Mouse (Mus musculus) megakaryocyte, adult 5-6 weeks (primary cell): Measurements from ENCODE around the gene Cpsf6. TPM values are rescaled to one million over a fixed set of nuclear protein-coding genes. Genes with fewer than 3 reads are reported as not detected.
"Not testable (repeated sequence)": the region's sequence is repeated elsewhere in the genome, so short reads cannot be mapped to it uniquely, and the experiment has no call there.

Experiments
- ATAC-seq: 2 replicates; pipeline ENCODE4 v1.8.0; 2016; ENCODE audit warnings: mild to moderate bottlenecking, inconsistent platforms; ENCODE audit not compliant: poor library complexity, severe bottlenecking
- total RNA-seq, 2 experiments: library from RNA; stranded (forward) in 1 of 2; stranded (reverse) in 1 of 2; fragments of 153-499, 151-499 nt in 1 of 2; fragments of 221-1000, 200-1000 nt in 1 of 2; gene quantifications; 2 replicates each; pipeline versions ENCODE4 v1.2.3 to v1.2.4; 2015 to 2017

The Cpsf6 gene
- total RNA-seq, 2 experiments from 2014 or later = 70.3 to 103 TPM

- ATAC-seq = no peak
Observed at GRCm38 (mm10) chr10:117388637-117389370, 9.0 kb upstream of the Cpsf6 start.

DNA sequence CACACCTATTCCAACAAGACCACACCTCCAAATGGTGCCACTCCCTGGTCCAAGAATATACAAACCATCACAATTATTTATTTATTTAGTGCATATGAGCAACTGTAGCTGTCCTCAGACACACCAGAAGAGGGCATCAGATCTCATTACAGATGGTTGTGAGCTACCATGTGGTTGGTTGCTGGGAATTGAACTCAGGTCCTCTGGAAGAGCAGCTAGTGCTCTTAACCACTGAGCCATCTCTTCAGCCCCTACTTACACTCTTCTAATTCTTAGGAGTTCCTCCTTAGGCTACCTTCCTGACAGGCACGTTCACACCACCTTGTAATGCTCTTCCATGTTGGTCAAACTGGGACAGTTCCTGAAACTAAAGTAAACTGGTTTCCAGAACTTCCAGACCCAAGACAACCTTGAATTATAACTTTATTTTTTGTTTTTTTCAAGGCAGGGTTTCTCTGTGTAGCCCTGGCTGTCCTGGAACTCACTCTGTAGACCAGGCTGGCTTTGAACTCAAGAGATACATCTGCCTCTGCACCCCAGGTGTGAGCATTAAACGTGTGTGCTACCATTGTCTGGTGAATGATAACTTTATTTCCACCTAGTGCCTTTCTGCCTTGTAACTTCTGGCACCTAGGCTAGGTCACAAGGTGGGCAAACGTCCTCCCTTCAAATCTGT lies 8.3 kb upstream of the Cpsf6 start:
- ATAC-seq = not testable (repeated sequence)

DNA sequence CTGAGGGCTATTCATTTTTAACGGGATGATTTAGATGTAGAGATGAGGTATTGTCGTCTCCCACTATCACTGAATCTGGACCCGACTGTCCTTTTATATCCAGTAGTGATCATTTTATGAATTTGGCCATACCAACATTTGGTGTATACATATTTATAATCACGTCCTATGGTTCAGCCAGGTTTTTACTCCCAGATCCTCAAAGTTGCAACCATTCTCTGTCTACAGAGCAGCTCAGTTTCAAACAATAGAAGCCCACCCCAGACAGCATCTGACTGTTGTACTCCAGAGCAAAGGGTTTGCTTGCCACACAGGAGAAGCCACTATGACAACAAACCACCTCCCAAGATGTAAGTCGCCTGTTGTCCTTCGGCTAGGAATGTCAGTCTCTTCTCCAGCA lies 7.2 kb upstream of the Cpsf6 start:
- ATAC-seq = no peak

GRCm38 (mm10) chr10:117386261-117386660 lies 6.4 kb upstream of the Cpsf6 start:
- ATAC-seq = no peak

DNA sequence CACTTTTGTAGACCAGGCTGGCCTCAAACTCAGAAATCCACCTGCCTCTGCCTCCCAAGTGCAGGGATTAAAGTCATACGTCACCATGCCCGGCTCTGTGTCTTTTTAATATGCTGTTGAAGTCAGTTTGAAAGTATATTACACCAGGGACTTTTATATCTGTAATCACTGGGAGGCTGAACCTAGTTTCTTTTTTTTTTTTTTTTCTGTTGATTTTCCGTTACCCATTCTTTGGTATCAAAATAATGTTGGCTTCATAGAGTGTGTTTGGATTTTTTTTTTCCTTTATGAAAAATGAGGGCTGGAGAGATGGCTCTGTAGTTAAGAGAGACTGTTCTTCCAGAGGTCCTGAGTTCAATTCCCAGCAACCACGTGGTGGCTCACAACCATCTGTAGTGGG lies 5.6 kb upstream of the Cpsf6 start:
- no peak for ATAC-seq

GRCm38 (mm10) chr10:117385086-117385430 lies 5.2 kb upstream of the Cpsf6 start:
- ATAC-seq = no peak

DNA sequence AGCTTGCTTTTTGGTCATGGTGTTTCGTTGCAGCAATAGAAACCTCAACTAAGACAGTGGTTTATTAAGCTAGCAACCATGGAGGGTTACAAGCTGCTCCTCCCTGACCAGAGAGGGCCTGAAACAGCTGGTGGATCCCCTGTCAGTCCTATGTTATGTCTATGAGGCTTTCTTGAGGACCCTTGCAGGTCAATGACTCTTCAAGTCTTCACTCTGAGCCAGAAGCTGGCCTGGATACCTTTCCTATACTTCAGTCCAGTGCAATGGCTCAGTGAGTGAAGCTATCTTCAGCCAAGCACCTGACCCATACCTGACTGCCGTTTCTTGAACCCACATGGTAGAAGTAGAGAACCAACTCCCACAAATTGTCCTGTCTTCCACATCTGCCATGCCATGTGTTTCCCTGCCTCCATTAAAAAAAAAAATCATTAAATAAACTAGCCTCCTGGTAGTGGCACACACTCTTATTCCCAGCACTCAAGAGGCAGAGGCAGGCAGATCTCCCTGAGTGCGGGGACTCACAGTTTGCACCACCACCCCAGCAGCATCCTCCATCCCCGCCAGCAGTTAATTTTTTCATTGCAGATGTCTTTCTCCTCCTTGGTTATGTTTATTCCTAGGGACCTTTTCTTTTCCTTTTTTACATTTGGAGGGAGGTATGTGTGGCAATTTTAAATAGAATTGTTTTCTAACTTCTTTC lies 4.7 kb upstream of the Cpsf6 start:
- ATAC-seq = no peak

GRCm38 (mm10) chr10:117383941-117384340 lies 4.1 kb upstream of the Cpsf6 start:
- no peak for ATAC-seq

- no peak for ATAC-seq
Observed at GRCm38 (mm10) chr10:117382996-117383550, 3.3 kb upstream of the Cpsf6 start.

DNA sequence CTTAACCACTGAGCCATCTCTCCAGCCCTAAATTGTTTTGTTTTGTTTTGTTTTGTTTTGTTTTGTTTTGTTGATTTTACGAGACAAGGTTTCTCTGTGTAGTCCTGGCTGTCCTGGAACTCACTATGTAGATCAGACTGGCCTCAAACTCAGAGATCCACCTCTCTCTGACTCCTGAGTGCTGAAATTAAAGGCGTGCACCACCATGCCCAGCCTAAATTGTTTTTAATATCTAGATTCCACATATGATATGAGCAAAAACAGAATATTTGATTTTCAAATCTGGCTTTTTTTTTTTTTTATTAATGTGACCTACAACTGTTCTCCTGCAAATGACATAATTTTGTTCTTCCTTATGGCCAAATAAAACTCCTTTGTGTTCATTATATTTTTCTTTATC lies 2.3 kb upstream of the Cpsf6 start:
- no peak for ATAC-seq

DNA sequence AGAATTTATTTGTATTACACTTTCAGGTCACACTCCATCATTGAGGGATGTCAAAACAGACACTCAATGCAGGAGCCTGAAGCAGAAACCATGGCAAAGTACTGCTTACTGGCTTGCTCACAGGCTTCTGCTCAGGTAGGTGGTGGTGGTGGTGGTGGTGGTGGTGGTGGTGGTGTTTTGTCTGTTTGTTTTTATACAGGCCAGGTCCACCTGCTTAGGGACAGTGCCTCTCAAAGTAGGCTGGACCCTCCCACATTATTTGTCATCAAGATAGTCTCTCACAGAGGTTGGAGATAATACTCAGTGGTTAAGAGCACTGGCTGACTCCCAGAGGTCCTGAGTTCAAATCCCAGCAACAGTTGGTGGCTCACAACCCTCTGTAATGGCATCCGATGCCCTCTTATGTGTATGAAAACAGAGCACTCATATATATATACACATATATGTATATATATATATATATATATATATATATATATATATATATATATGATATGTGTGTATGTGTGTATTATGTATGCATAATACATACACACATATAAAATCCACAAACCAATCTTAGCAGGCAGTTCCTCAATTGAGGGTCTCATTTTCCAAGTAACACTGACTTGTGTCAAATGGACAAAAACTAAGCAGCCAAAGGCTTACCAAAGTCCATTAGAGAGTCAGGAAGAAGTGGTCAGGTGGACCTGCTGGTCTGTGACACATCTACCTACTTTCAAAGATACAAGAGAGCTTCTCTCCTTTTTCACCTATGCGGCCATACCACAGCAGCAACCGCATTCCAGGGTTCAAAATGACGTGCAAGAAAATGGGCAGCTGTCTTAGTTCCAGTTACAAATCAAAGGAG lies 1.1 kb upstream of the Cpsf6 start:
- ATAC-seq = no peak

- no peak for ATAC-seq
Observed at GRCm38 (mm10) chr10:117379441-117379840, 374 bp downstream of the Cpsf6 start.

DNA sequence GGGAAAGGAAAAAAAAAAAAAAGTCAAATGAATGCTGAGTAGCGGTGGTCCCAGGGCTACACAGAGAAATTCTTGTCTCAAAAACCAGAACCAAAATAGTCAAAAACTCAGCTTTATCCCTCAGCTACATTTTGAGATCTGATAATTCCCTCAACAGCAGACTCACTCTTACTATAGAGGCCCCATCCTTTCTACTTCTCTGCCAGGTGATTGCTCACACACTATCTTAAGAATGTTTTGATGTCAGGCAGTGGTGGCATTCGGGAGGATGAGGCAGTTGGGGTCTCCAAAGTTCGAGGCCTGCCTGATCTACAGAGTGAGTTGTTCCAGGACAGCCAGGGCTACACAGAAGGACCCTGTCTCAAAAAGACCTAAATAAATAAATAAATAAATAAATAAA lies 1.2 kb downstream of the Cpsf6 start:
- no peak for ATAC-seq

GRCm38 (mm10) chr10:117378291-117378555 lies 1.6 kb downstream of the Cpsf6 start:
- ATAC-seq = no peak

DNA sequence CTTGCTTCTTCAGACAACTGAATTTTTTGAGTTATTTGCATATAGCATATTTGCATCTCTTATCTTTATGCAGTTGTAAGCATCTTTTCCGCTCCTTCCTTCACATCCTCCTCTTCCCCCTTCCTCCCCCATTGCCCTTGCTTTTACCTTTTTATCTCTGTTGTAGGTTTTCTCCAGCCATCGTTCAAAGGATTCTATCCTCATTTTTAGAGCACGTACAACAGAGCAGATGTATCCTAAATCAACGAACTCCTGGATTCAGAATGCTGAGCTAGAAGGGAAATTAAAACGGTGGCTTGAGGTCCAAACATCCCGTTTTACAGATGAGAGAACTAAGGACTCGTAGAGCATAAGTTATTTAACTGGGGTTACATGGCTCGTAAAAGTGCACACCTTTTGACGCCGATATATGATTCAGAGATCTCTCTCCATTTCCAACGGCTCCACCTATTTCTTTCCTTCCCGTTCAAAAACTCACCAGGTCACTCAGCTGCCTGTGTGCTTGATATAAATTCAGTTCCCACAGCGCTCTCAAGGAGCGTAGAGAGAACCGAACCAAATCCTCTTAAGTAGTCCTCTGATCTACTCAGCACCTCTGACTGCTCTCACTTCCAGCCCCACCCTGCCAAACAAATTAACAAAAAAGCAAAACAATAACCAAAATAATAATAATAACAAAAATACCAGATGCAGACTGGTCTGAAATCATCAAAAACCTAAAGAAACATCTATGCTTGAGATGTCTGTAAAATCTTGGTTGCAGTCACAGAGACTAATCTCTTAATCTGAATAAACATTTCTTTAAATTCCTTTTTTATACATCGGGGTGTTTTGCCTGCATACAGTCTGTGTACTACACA lies 2.2 kb downstream of the Cpsf6 start:
- no peak for ATAC-seq

DNA sequence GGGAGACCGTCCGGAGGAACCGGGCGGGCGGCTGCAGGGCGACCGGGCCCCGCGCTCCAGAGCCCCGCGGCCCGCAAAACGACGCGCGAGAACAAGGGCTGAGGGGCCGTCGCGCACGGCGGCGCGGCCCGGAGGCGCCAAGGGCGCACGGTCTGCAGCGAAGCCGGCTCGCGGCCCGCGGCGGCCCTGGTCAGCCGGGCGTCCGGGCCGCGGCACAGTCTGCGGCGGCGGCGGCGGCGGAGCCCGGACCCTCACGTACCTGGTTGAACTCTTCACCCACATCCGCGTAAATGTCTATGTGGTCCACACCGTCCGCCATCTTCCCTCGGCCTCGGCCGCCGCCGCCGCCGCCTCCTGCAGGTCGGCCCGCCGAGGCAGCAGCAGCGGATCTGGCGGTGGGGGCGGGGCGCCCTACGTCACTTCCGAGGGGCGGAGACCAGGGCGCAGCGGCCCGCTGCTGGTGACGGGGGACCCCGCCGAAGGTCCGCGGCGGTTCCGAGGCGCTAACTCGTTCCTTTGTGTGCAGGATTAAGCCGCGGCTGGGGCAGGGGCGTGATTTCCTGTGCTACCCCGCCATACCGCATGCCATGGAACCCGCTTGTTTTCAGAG lies 3.1 kb downstream of the Cpsf6 start:
- peak; percentile 97 for ATAC-seq

DNA sequence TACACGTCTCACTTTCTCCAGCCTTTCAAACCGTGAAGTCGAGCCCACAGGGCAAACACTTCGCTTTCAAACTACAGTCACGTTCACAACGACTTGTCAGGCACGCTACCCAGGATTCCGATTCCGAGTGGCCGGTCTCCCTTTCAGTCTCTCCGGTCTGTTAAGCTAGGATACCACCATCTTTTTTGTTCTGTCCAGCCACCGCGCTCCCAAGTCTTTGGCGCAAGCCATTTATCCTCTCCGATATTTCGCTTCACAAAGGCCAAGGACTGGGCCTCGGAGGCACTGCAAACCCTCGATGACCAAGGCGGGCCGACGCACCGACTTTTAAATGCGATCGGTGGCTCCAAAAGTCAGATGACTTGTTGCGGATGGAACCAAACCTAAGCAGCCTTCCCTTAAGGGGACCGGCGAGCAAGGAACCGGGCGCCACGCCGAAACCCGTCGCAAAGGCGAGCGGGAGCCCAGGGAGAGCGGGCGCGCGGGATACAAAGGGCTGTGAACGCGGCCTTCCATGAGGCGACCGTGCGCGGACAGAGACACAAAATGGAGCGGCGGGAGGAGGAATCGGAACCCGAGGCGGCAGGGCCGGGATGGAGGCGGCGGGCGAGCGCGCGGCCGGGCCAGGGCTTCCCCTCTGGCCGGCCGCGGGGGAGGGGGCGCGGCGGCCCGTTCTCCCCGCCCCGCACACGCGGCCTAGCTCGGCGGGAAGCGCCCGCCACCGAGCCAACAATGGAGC lies 3.8 kb downstream of the Cpsf6 start:
- peak; percentile 55 for ATAC-seq

GRCm38 (mm10) chr10:117375163-117375562 lies 4.7 kb downstream of the Cpsf6 start:
- ATAC-seq = no peak

GRCm38 (mm10) chr10:117363106-117363505 lies 16.7 kb downstream of the Cpsf6 start:
- ATAC-seq = peak; percentile 57
